Mouse (Mus musculus): ENCODE measurements around the gene Tuft1.
"Not testable (repeated sequence)": the region's sequence is repeated elsewhere in the genome, so short reads cannot be mapped to it uniquely, and the experiment has no call there.

The Tuft1 gene

GRCm38 (mm10) chr3:94658740-94659095 lies at the start of gene Tuft1:
Gene Tuft1 (minus strand): TSS chr3:94658872.
- CTCF ChIA-PET = not testable (repeated sequence)

- CTCF ChIA-PET = not testable (repeated sequence)
Observed at GRCm38 (mm10) chr3:94703364-94703763, 44.7 kb upstream of the Tuft1 start.

GRCm38 (mm10) chr3:94702856-94703255 lies 44.2 kb upstream of the Tuft1 start:
- CTCF ChIA-PET = interaction anchor here (0.6 kb wide), 1 partner anchor 46 kb away, joined by 5 read pairs; no protein-coding TSS in a partner anchor

- CTCF ChIA-PET = interaction anchor here (0.6 kb wide), 1 partner anchor 45 kb away, joined by 5 read pairs; no protein-coding TSS in a partner anchor
Observed at GRCm38 (mm10) chr3:94702163-94702810, 43.6 kb upstream of the Tuft1 start.

GRCm38 (mm10) chr3:94696257-94696656 lies 37.6 kb upstream of the Tuft1 start:
- CTCF ChIA-PET = not testable (repeated sequence)

GRCm38 (mm10) chr3:94695591-94695990 lies 36.9 kb upstream of the Tuft1 start:
- CTCF ChIA-PET = not testable (repeated sequence)

- CTCF ChIA-PET = not testable (repeated sequence)
Observed at GRCm38 (mm10) chr3:94693874-94694273, 35.2 kb upstream of the Tuft1 start.

GRCm38 (mm10) chr3:94693329-94693825 lies 34.7 kb upstream of the Tuft1 start, which contains the start of gene Selenbp2:
Gene Selenbp2 (plus strand): TSS chr3:94693556.
- CTCF ChIA-PET = no interaction called here

GRCm38 (mm10) chr3:94691694-94692093 lies 33.0 kb upstream of the Tuft1 start:
- CTCF ChIA-PET = not testable (repeated sequence)

- CTCF ChIA-PET = no interaction called here
Observed at GRCm38 (mm10) chr3:94690616-94691247, 32.1 kb upstream of the Tuft1 start.

- CTCF ChIA-PET = not testable (repeated sequence)
Observed at GRCm38 (mm10) chr3:94690162-94690561, 31.5 kb upstream of the Tuft1 start.

GRCm38 (mm10) chr3:94689195-94689594 lies 30.5 kb upstream of the Tuft1 start:
- CTCF ChIA-PET = not testable (repeated sequence)

GRCm38 (mm10) chr3:94688698-94689097 lies 30.0 kb upstream of the Tuft1 start:
- CTCF ChIA-PET = not testable (repeated sequence)

- CTCF ChIA-PET = not testable (repeated sequence)
Observed at GRCm38 (mm10) chr3:94685989-94686772, 27.5 kb upstream of the Tuft1 start.

GRCm38 (mm10) chr3:94683646-94684045 lies 25.0 kb upstream of the Tuft1 start:
- CTCF ChIA-PET = no interaction called here

GRCm38 (mm10) chr3:94680783-94681182 lies 22.1 kb upstream of the Tuft1 start:
- CTCF ChIA-PET = no interaction called here

- CTCF ChIA-PET = interaction anchor here (0.6 kb wide), 1 partner anchor 1990 kb away, joined by 3 read pairs; no protein-coding TSS in a partner anchor
Observed at GRCm38 (mm10) chr3:94680032-94680431, 21.4 kb upstream of the Tuft1 start.

GRCm38 (mm10) chr3:94679351-94679841 lies 20.7 kb upstream of the Tuft1 start:
- CTCF ChIA-PET = interaction anchor here (0.6 kb wide), 1 partner anchor 1990 kb away, joined by 3 read pairs; no protein-coding TSS in a partner anchor

- CTCF ChIA-PET = not testable (repeated sequence)
Observed at GRCm38 (mm10) chr3:94675101-94675500, 16.4 kb upstream of the Tuft1 start.

GRCm38 (mm10) chr3:94665896-94666295 lies 7.2 kb upstream of the Tuft1 start:
- CTCF ChIA-PET = interaction anchor here (0.5 kb wide), 1 partner anchor 187 kb away, joined by 6 read pairs; no protein-coding TSS in a partner anchor

- CTCF ChIA-PET = interaction anchor here (0.5 kb wide), 1 partner anchor 188 kb away, joined by 6 read pairs; no protein-coding TSS in a partner anchor
Observed at GRCm38 (mm10) chr3:94665060-94665802, 6.6 kb upstream of the Tuft1 start.
